Mouse (Mus musculus) heart, postnatal 25 days (tissue): ENCODE data around the gene Pea15a. TPM values are rescaled to one million over a fixed set of nuclear protein-coding genes. Genes with fewer than 3 reads are reported as not detected.
"Not testable (repeated sequence)": the region's sequence is repeated elsewhere in the genome, so short reads cannot be mapped to it uniquely, and the experiment has no call there.

Experiments
- DNase-seq: peaks from one replicate; pipeline ENCODE4 v3.0.0; 2022; ENCODE audit warnings: low spot score
- intact Hi-C: fragments of 180-260 bp; cut with DNase I; formaldehyde crosslinking; loops from one replicate; pipeline ENCODE4 v1.15.1; 2025
- total RNA-seq, 2 experiments: library from RNA; stranded (reverse); gene quantifications; 2 replicates each; pipeline ENCODE4 v1.2.3; 2021

Pea15a gene
- total RNA-seq: 10 to 100 TPM; 65.8 to 70.5 TPM

- intact Hi-C loops: no loop called here
- peak; percentile 82 for DNase-seq
Measured at GRCm38 (mm10) chr1:172206141-172206917, at the start of gene Pea15a. Gene Pea15a (minus strand): TSS chr1:172206804.

- no peak for DNase-seq
- intact Hi-C loops: loop anchor here (5.0 to 10.0 kb wide), 3 partner anchors 100 to 203 kb away; partner anchors contain the start of gene Dcaf8
Measured at GRCm38 (mm10) chr1:172247679-172248078, 41.1 kb upstream of the Pea15a start.

GRCm38 (mm10) chr1:172247216-172247615, 40.6 kb upstream of the Pea15a start:
- intact Hi-C loops: loop anchor here (5.0 to 10.0 kb wide), 3 partner anchors 100 to 202 kb away; partner anchors contain the start of gene Dcaf8
- DNase-seq: no peak

GRCm38 (mm10) chr1:172244645-172245044, 38.0 kb upstream of the Pea15a start:
- DNase-seq: not testable (repeated sequence)
- intact Hi-C loops: loop anchor here (2.0 to 10.0 kb wide), 4 partner anchors 82 to 200 kb away; partner anchors contain the start of gene Dcaf8

GRCm38 (mm10) chr1:172243547-172244205, 37.1 kb upstream of the Pea15a start:
- DNase-seq: no peak
- intact Hi-C loops: loop anchor here (2.0 to 10.0 kb wide), 4 partner anchors 21 to 199 kb away; no protein-coding TSS in a partner anchor

- intact Hi-C loops: loop anchor here (2.0 to 10.0 kb wide), 3 partner anchors 20 to 198 kb away; no protein-coding TSS in a partner anchor
- DNase-seq: no peak
Measured at GRCm38 (mm10) chr1:172242401-172242800, 35.8 kb upstream of the Pea15a start.

- no peak for DNase-seq
- intact Hi-C loops: loop anchor here (10.0 kb wide), 1 partner anchor 196 kb away; no protein-coding TSS in a partner anchor
Measured at GRCm38 (mm10) chr1:172240945-172241708, 34.5 kb upstream of the Pea15a start.

GRCm38 (mm10) chr1:172229215-172229614, 22.6 kb upstream of the Pea15a start:
- DNase-seq: no peak
- intact Hi-C loops: no loop called here

GRCm38 (mm10) chr1:172228209-172228608, 21.6 kb upstream of the Pea15a start:
- DNase-seq: no peak
- intact Hi-C loops: no loop called here

- intact Hi-C loops: loop anchor here (2.0 kb wide), 1 partner anchor 21 kb away; no protein-coding TSS in a partner anchor
- no peak for DNase-seq
Measured at GRCm38 (mm10) chr1:172221297-172222063, 14.9 kb upstream of the Pea15a start.

- intact Hi-C loops: no loop called here
- peak; percentile 77 for DNase-seq
Measured at GRCm38 (mm10) chr1:172220414-172220813, 13.8 kb upstream of the Pea15a start.

GRCm38 (mm10) chr1:172219451-172220406, 13.1 kb upstream of the Pea15a start, which contains the start of gene Casq1:
Gene Casq1 (minus strand): TSS chr1:172219868.
- intact Hi-C loops: loop anchor here (5.0 kb wide), 1 partner anchor 93 kb away; no protein-coding TSS in a partner anchor
- no peak for DNase-seq

GRCm38 (mm10) chr1:172218164-172218910, 11.7 kb upstream of the Pea15a start:
- no peak for DNase-seq
- intact Hi-C loops: loop anchor here (5.0 kb wide), 1 partner anchor 94 kb away; no protein-coding TSS in a partner anchor

GRCm38 (mm10) chr1:172217148-172217547, 10.5 kb upstream of the Pea15a start:
- intact Hi-C loops: loop anchor here (1.0 to 5.0 kb wide), 2 partner anchors 10 to 95 kb away; no protein-coding TSS in a partner anchor
- peak; percentile 92 for DNase-seq

GRCm38 (mm10) chr1:172214748-172215147, 8.1 kb upstream of the Pea15a start:
- no peak for DNase-seq
- intact Hi-C loops: loop anchor here (1.0 to 5.0 kb wide), 2 partner anchors 52 to 98 kb away; no protein-coding TSS in a partner anchor

- intact Hi-C loops: loop anchor here (1.0 kb wide), 1 partner anchor 51 kb away; no protein-coding TSS in a partner anchor
- DNase-seq: no peak
Measured at GRCm38 (mm10) chr1:172213771-172214170, 7.2 kb upstream of the Pea15a start.

- DNase-seq: no peak
- intact Hi-C loops: no loop called here
Measured at GRCm38 (mm10) chr1:172212776-172213175, 6.2 kb upstream of the Pea15a start.
